Mouse (Mus musculus): ENCODE data around the gene Mageb3. TPM values are rescaled to one million over a fixed set of nuclear protein-coding genes. Genes with fewer than 3 reads are reported as not detected.
"Not testable (repeated sequence)": the region's sequence is repeated elsewhere in the genome, so short reads cannot be mapped to it uniquely, and the experiment has no call there.

The Mageb3 gene
- not detected for polyA plus RNA-seq (2017; shearing (Covaris generic))

- ATAC-seq, result peak; percentile 92
These were observed at the start of gene Mageb3, which contains the start of gene Ctdspl2 for GRCm38 (mm10) chr2:121955765-121956223. Gene Mageb3 (minus strand): TSS chr2:121956092. Gene Ctdspl2 (plus strand): TSS chr2:121956001.

- ATAC-seq, result no peak
These were observed 39.8 kb upstream of the Mageb3 start for GRCm38 (mm10) chr2:121995738-121996137.

GRCm38 (mm10) chr2:121957216-121957792, 1.4 kb upstream of the Mageb3 start:
- ATAC-seq, result peak; percentile 9

GRCm38 (mm10) chr2:121956224-121957018, 529 bp upstream of the Mageb3 start:
- peak; percentile 74 for ATAC-seq

GRCm38 (mm10) chr2:121954971-121955656, 778 bp downstream of the Mageb3 start:
- ATAC-seq, result no peak

GRCm38 (mm10) chr2:121943364-121943763, 12.5 kb downstream of the Mageb3 start:
- ATAC-seq, result no peak

DNA sequence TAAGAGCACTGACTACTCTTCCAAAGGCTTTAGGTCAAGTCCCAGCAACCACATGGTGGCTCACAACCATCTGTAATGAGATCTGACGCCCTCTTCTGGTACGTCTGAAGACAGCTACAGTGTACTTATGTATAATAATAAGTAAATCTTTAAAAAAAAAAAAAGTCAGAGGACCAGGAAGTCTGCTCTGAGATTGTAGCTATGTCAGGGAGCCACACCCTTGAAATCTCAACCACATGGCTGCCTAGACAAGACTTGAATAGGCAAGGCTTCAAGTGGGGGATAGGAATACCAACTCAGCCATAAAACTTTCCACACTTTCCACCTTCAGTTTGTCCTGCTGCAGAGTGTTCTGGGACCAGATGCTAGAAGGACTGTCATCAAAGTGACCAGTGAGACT, 18.3 kb downstream of the Mageb3 start:
- ATAC-seq, result not testable (repeated sequence)

DNA sequence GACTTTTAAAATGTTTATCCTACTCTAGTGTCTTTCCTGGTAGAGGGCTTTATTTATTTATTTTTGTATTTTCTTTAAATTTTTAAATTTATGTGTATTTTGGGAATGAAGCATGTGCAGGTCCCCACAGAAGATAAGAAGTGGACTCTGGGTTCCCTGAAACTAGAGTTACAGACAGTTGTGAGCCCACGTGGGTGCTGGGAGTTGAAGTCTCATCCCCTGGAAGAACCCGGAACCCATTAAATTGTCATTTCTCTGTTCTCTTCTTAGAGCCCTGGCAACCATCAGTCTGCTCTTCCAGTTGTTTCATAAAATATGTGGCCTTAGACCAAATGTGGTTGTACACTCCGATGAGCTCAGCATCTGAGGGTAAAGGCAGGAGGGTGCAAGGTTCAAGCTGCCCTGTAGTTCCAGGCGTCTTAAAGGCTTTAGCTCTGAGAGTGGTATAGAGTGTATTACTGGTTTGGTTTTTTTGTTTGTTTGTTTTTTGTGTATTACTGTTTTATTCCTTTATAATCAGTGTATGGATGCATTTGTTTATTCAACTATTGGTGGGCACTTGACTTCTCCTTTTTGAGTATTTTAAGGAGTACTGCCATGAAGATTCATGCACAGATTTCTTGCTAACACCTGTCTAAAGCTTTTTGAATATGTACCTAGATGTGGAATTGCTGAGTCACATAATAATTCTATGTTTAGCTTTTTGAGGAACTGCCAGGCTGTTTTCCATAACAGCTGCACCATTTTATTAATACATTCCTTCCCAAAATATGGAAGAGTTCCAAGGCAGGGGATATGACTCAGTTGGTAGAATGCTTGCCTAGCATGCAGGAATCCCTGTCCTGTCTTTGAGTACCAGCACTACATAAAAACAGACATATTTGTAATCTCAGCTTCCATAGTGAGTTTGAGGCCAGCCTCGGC, 39.6 kb downstream of the Mageb3 start:
- ATAC-seq, result no peak

DNA sequence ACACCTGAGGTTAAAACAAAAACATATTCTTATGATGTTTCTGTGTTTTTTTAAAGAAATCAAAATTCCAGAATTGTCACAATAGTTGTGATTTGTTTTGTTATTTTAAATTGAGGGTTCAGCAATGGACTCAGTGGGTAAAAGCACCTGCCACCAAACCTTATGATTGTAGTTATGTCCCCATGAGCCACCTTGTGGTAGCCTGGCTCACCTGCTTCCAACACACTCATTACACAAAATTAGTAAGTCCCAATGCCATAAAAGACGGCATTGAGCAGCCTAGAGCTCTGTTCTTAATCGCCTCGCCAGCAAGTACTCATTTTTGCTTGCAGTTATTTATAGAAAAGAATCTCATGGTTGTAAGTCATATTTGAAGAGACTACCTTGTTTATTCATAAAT, 45.9 kb downstream of the Mageb3 start:
- ATAC-seq, result no peak

Other genes with a start within 250 kb of the Mageb3 start
- gene Frmd5, start 149.0 kb downstream of the Mageb3 start, polyA plus RNA-seq (2017; shearing (Covaris generic)), result 1 to 10 TPM; 1.1 TPM
- gene Casc4, start 89.1 kb downstream of the Mageb3 start, polyA plus RNA-seq (2017; shearing (Covaris generic)), result 1 to 10 TPM; 3.1 to 3.6 TPM
- 10 to 100 TPM; 58.8 to 78.8 TPM for gene Ctdspl2, start 91 bp downstream of the Mageb3 start, polyA plus RNA-seq (2017; shearing (Covaris generic))
- gene Eif3j1, start 72.5 kb upstream of the Mageb3 start, polyA plus RNA-seq (2017; shearing (Covaris generic)), result 1 to 10 TPM; 3.1 to 3.7 TPM
- gene Spg11, start 162.3 kb upstream of the Mageb3 start, polyA plus RNA-seq (2017; shearing (Covaris generic)), result 1 to 10 TPM; 5.3 to 7.4 TPM
- 1,000 to 10,000 TPM; 7,747 to 9,345 TPM for gene B2m, start 191.6 kb upstream of the Mageb3 start, polyA plus RNA-seq (2017; shearing (Covaris generic))
- gene Trim69, start 204.6 kb upstream of the Mageb3 start, polyA plus RNA-seq (2017; shearing (Covaris generic)), result under 1 TPM in 1 of 2 experiments, not detected in 1; 0.35 TPM
- 1 to 10 TPM; 1.2 to 1.5 TPM for gene Patl2, start 230.1 kb upstream of the Mageb3 start, polyA plus RNA-seq (2017; shearing (Covaris generic))
- not detected for gene Terb2, start 230.2 kb upstream of the Mageb3 start, polyA plus RNA-seq (2017; shearing (Covaris generic))